8 mouse cellular contexts compared by ENCODE assay signal in genomic region chr4:47474730-47475643, GRCm38 (mm10). TPM values are rescaled to one million over a fixed set of nuclear protein-coding genes. Genes with fewer than 3 reads are reported as not detected.
A peak's percentile ranks its signal among the peaks of the same experiment; 100 is the strongest.
DNase-seq lines count a peak whose midpoint lies in the region; ATAC-seq lines count a peak whose summit lies in the region.

No protein-coding gene starts in this region.

- no peaks in the 10 kb centered on the region for H3K27me3 ChIP-seq in hindbrain, embryonic 12.5 days
- no peaks in the 10 kb centered on the region for H3K27me3 ChIP-seq in midbrain, embryonic 14.5 days (ENCODE audit: control insufficient read depth, insufficient read depth, low read length)

- H3K36me3 ChIP-seq in hindbrain, embryonic 12.5 days, result peaks cover 53% of the 10 kb centered on the region
- H3K36me3 ChIP-seq in midbrain, embryonic 14.5 days (ENCODE audit: control insufficient read depth, insufficient read depth, low read length), result peaks cover 59% of the 10 kb centered on the region

- 13% methylated on average over 31 of the region's 31 CpGs for WGBS in hindbrain, embryonic 12.5 days
- WGBS in midbrain, embryonic 14.5 days, result 14% methylated on average over 31 of the region's 31 CpGs

- H3K9ac ChIP-seq in hindbrain, embryonic 12.5 days, result peak overlapping the region; percentile 76
- peak overlapping the region; percentile 88 for H3K9ac ChIP-seq in midbrain, embryonic 14.5 days (replicated peaks; ENCODE audit: low read length)

- H3K9me3 ChIP-seq in hindbrain, embryonic 12.5 days (replicated peaks), result no peaks in the 10 kb centered on the region
- H3K9me3 ChIP-seq in midbrain, embryonic 14.5 days (ENCODE audit: control insufficient read depth, low read length), result no peaks in the 10 kb centered on the region

- peak overlapping the region; percentile 94 for H3K27ac ChIP-seq in hindbrain, embryonic 12.5 days
- peak overlapping the region; percentile 97 for H3K27ac ChIP-seq in midbrain, embryonic 14.5 days (replicated peaks; ENCODE audit: low read depth, low read length)

- H3K4me1 ChIP-seq in hindbrain, embryonic 12.5 days, result peaks cover 15% of the 10 kb centered on the region
- peaks cover 16% of the 10 kb centered on the region for H3K4me1 ChIP-seq in midbrain, embryonic 14.5 days (ENCODE audit: control insufficient read depth, insufficient read depth, low read length)

- H3K4me3 ChIP-seq in hindbrain, embryonic 12.5 days, result peak overlapping the region; percentile 73
- peak overlapping the region; percentile 91 for H3K4me3 ChIP-seq in midbrain, embryonic 14.5 days (replicated peaks; ENCODE audit: low read depth, low read length)

- no peak; the same call in 1 of the 2 replicates for ATAC-seq in hindbrain, embryonic 12.5 days (ENCODE audit: low FRiP score)
- 0 out of 2 replicates have a peak, but pooled peaks have one; percentile 5 for ATAC-seq in midbrain, embryonic 14.5 days (ENCODE audit: low FRiP score, low TSS enrichment)

- DNase-seq in adrenal gland, postnatal 14 days, result peak; percentile 55
- no peak for DNase-seq in adrenal gland, adult 18-20 months (ENCODE audit: low spot score in 2 of 2)
- DNase-seq in right cerebral cortex, postnatal 14 days, result peak; percentile 12
- no peak for DNase-seq in right cerebral cortex, adult 18-20 months
- no peak for DNase-seq in midbrain, embryonic 14.5 days
- no peak for DNase-seq in cerebellum, postnatal 14 days
- no peak for DNase-seq in cerebellum, postnatal 4 days (ENCODE audit: low spot score in 2 of 2)

- peak overlapping the region; percentile 74 for H3K4me2 ChIP-seq in hindbrain, embryonic 12.5 days (replicated peaks)
- peak overlapping the region; percentile 59 for H3K4me2 ChIP-seq in midbrain, embryonic 14.5 days (ENCODE audit: low read length)

RNA-seq across cellular contexts. Expression of gene Sec61b, which starts 0.5 kb away (rescaled TPM):
- total RNA-seq in adrenal gland, postnatal 14 days (2021), result 194 and 208 TPM in 2 replicates
- 100 to 1,000 TPM; 177 to 216 TPM for total RNA-seq in adrenal gland, adult 18-20 months (2021)
- 312 and 347 TPM in 2 replicates for polyA plus RNA-seq in hindbrain, embryonic 12.5 days (2016; fragmentation: Nextera tagmentation; extraction: Ambion mirVana)
- 258 and 296 TPM in 2 replicates for polyA plus RNA-seq in midbrain, embryonic 14.5 days (2014; fragmentation: Nextera tagmentation; extraction: Ambion mirVana)

RNA-seq across cellular contexts. Expression of gene Alg2, which starts 0.9 kb away (rescaled TPM):
- 92.9 and 115 TPM in 2 replicates for total RNA-seq in adrenal gland, postnatal 14 days (2021)
- total RNA-seq in adrenal gland, adult 18-20 months (2021), result 100 to 1,000 TPM in 1 of 2 experiments, 10 to 100 TPM in 1; 90.5 to 148 TPM
- 196 and 206 TPM in 2 replicates for polyA plus RNA-seq in hindbrain, embryonic 12.5 days (2016; fragmentation: Nextera tagmentation; extraction: Ambion mirVana)
- polyA plus RNA-seq in midbrain, embryonic 14.5 days (2014; fragmentation: Nextera tagmentation; extraction: Ambion mirVana), result 311 and 339 TPM in 2 replicates

Comparison
In these comparisons a context has a peak if more than half of its experiments do, and no peak if none do; other contexts are left out.
1. DNase-seq: peak in adrenal gland, postnatal 14 days (single experiment) and right cerebral cortex, postnatal 14 days (single experiment); none in adrenal gland, adult 18-20 months (0 of 2), right cerebral cortex, adult 18-20 months (single experiment), midbrain, embryonic 14.5 days (single experiment), cerebellum, postnatal 14 days (0 of 2) and cerebellum, postnatal 4 days (0 of 2).